Mouse (Mus musculus): ENCODE measurements at regions not wholly inside any gene's neighbourhood (a gene's known extent, or its start where the extent isn't known, plus 50 kb on each side); places are given as distances from the start of the nearest gene placed in this dataset.

GRCm38 (mm10) chr1:141831444-141831843, 1585.5 kb downstream of the Kcnt2 start:
- TF ChIP-seq POLR2A (IDR thresholded peaks at IDR 0.05; ENCODE audit: insufficient read depth, low read depth, low read length) (no peak), CTCF (IDR thresholded peaks at IDR 0.05) (no peak), EP300 (IDR thresholded peaks at IDR 0.05; ENCODE audit: insufficient read depth, low read depth, low read length) (no peak)
